12 mouse cellular contexts compared by ENCODE assay signal in the genomic region with DNA sequence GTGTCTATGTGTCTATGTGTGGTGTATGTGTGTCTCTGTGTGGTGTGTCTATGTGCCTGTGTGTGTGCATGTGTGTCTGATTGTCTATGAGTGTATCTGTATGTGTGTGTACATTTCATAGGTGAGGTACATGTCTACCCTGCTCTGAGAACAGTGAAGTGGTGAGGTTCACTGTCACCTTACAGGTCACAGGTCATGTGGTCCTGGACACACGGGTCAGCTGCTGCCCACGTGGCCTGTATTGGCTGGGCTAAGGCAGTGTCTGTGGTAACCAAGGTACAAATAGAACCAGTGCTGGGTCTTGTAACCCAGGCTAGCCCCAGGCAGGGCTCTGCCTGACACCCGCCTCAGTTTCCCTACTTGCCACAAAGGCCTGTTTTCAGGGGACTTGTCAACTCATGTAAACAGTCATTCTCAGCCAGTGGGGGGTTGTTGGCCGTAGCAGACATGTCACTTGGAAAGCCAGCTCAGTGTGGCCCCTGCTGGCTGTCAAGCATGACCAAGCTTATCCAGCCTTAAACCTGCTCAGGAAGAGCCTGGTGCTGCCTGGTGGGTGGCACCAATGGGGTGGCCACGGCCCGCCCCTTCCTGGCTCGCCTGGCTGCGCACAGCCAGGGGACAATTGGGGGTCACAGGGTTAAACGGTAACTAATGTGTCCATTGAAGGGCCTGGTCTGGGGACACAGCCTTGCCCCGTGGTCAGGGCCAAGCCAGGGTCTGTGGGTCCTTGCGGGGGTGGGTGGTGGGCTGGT. TPM values are rescaled to one million over a fixed set of nuclear protein-coding genes. Genes with fewer than 3 reads are reported as not detected.
DNase-seq lines count a peak whose midpoint lies in the region; ATAC-seq lines count a peak whose summit lies in the region.
"Had no signal": no experiment of that assay in that cellular context is flagged by ENCODE, and none has a peak within 500 bp of the region (broad histone marks: within the 10 kb centered on the region; RNA-seq: fewer than 3 reads in every experiment).

No protein-coding gene starts in this region.

- no peaks in the 10 kb centered on the region for H3K27me3 ChIP-seq in hindbrain, embryonic 13.5 days
- peaks cover 4% of the 10 kb centered on the region; the same call in 1 of the 2 replicates for H3K27me3 ChIP-seq in hindbrain, embryonic 12.5 days
- no peaks in the 10 kb centered on the region for H3K27me3 ChIP-seq in embryonic facial prominence, embryonic 13.5 days
- H3K27me3 ChIP-seq in kidney, embryonic 15.5 days = no peaks in the 10 kb centered on the region
- no peaks in the 10 kb centered on the region for H3K27me3 ChIP-seq in liver, embryonic 16.5 days (ENCODE audit: control insufficient read depth, insufficient read depth, low read depth, low read length)
- H3K27me3 ChIP-seq: embryonic facial prominence, embryonic 12.5 days had no signal

- H3K9ac ChIP-seq in hindbrain, embryonic 13.5 days = peak overlapping the region; percentile 0; the same call in 1 of the 2 replicates
- no peak overlapping the region for H3K9ac ChIP-seq in hindbrain, embryonic 12.5 days
- peak overlapping the region; percentile 27; the same call in 1 of the 2 replicates for H3K9ac ChIP-seq in embryonic facial prominence, embryonic 13.5 days
- no peak overlapping the region for H3K9ac ChIP-seq in kidney, embryonic 15.5 days
- no peak overlapping the region; the same call in 1 of the 2 replicates for H3K9ac ChIP-seq in liver, embryonic 16.5 days (ENCODE audit: low read depth, low read length)
- H3K9ac ChIP-seq: embryonic facial prominence, embryonic 12.5 days had no signal

- 30% methylated on average over 11 of the region's 11 CpGs for WGBS in hindbrain, embryonic 13.5 days
- 35% methylated on average over 11 of the region's 11 CpGs for WGBS in hindbrain, embryonic 12.5 days
- 51% methylated on average over 11 of the region's 11 CpGs for WGBS in embryonic facial prominence, embryonic 13.5 days
- WGBS in kidney, embryonic 15.5 days = 53% methylated on average over 11 of the region's 11 CpGs
- WGBS in liver, embryonic 16.5 days (ENCODE audit: insufficient replicate concordance) = 54% methylated on average over 11 of the region's 11 CpGs

- DNase-seq in c-Kit-positive CD71-positive TER-119-positive erythroid progenitor cells, embryonic 14.5 days (ENCODE audit: low spot score) = no peak
- no peak for DNase-seq in left cerebral cortex, adult 8-10 months (ENCODE audit: low spot score in 2 of 2)
- DNase-seq in retina, postnatal 1 day = no peak

- H3K4me2 ChIP-seq in hindbrain, embryonic 13.5 days = no peak overlapping the region
- H3K4me2 ChIP-seq in hindbrain, embryonic 12.5 days (replicated peaks) = no peak overlapping the region
- no peak overlapping the region for H3K4me2 ChIP-seq in embryonic facial prominence, embryonic 13.5 days
- H3K4me2 ChIP-seq in kidney, embryonic 15.5 days = peak overlapping the region; percentile 10; the same call in 1 of the 2 replicates
- peak overlapping the region; percentile 47; the same call in 1 of the 2 replicates for H3K4me2 ChIP-seq in liver, embryonic 16.5 days (ENCODE audit: low read depth, low read length)
- H3K4me2 ChIP-seq: embryonic facial prominence, embryonic 12.5 days had no signal

- no peak overlapping the region for H3K4me3 ChIP-seq in hindbrain, embryonic 13.5 days
- no peak overlapping the region for H3K4me3 ChIP-seq in hindbrain, embryonic 12.5 days
- no peak overlapping the region for H3K4me3 ChIP-seq in embryonic facial prominence, embryonic 13.5 days
- H3K4me3 ChIP-seq in kidney, embryonic 15.5 days (replicated peaks) = no peak overlapping the region
- H3K4me3 ChIP-seq in liver, embryonic 16.5 days (ENCODE audit: low read depth, low read length) = no peak overlapping the region
- H3K4me3 ChIP-seq: embryonic facial prominence, embryonic 12.5 days had no signal

- no peak for ATAC-seq in hindbrain, embryonic 13.5 days (ENCODE audit: low FRiP score)
- no peak for ATAC-seq in hindbrain, embryonic 12.5 days (ENCODE audit: low FRiP score)
- no peak for ATAC-seq in embryonic facial prominence, embryonic 13.5 days (ENCODE audit: insufficient number of reproducible peaks, insufficient read depth, low FRiP score, low TSS enrichment, low read depth)
- peak; percentile 73 for ATAC-seq in kidney, embryonic 15.5 days (replicated peaks; ENCODE audit: low FRiP score)
- peak; percentile 59 for ATAC-seq in liver, embryonic 16.5 days (ENCODE audit: low read depth)
- ATAC-seq: hindbrain, postnatal 0 days had no signal

- no peak overlapping the region for H3K27ac ChIP-seq in hindbrain, embryonic 13.5 days
- no peak overlapping the region for H3K27ac ChIP-seq in hindbrain, embryonic 12.5 days
- H3K27ac ChIP-seq in embryonic facial prominence, embryonic 13.5 days = no peak overlapping the region
- peak overlapping the region; percentile 91 for H3K27ac ChIP-seq in kidney, embryonic 15.5 days
- peak overlapping the region; percentile 83 for H3K27ac ChIP-seq in liver, embryonic 16.5 days (ENCODE audit: low read length)
- H3K27ac ChIP-seq: embryonic facial prominence, embryonic 12.5 days; hindbrain, postnatal 0 days had no signal

- H3K36me3 ChIP-seq in hindbrain, embryonic 13.5 days = peaks cover 30% of the 10 kb centered on the region
- peaks cover 29% of the 10 kb centered on the region for H3K36me3 ChIP-seq in hindbrain, embryonic 12.5 days
- peaks cover 65% of the 10 kb centered on the region for H3K36me3 ChIP-seq in embryonic facial prominence, embryonic 13.5 days
- peaks cover 52% of the 10 kb centered on the region for H3K36me3 ChIP-seq in kidney, embryonic 15.5 days
- H3K36me3 ChIP-seq in liver, embryonic 16.5 days (ENCODE audit: control insufficient read depth, insufficient read depth) = no peaks in the 10 kb centered on the region

- no peaks in the 10 kb centered on the region for H3K9me3 ChIP-seq in hindbrain, embryonic 13.5 days
- no peaks in the 10 kb centered on the region for H3K9me3 ChIP-seq in hindbrain, embryonic 12.5 days (replicated peaks)
- H3K9me3 ChIP-seq in embryonic facial prominence, embryonic 13.5 days = no peaks in the 10 kb centered on the region
- no peaks in the 10 kb centered on the region for H3K9me3 ChIP-seq in kidney, embryonic 15.5 days (replicated peaks)
- no peaks in the 10 kb centered on the region for H3K9me3 ChIP-seq in liver, embryonic 16.5 days (replicated peaks; ENCODE audit: control insufficient read depth, low read length)
- H3K9me3 ChIP-seq: embryonic facial prominence, embryonic 12.5 days; G1E had no signal

- peaks cover 51% of the 10 kb centered on the region for H3K4me1 ChIP-seq in hindbrain, embryonic 13.5 days (replicated peaks)
- H3K4me1 ChIP-seq in hindbrain, embryonic 12.5 days = peaks cover 39% of the 10 kb centered on the region
- H3K4me1 ChIP-seq in embryonic facial prominence, embryonic 13.5 days = peaks cover 53% of the 10 kb centered on the region
- peaks cover 84% of the 10 kb centered on the region for H3K4me1 ChIP-seq in kidney, embryonic 15.5 days
- peaks cover 64% of the 10 kb centered on the region for H3K4me1 ChIP-seq in liver, embryonic 16.5 days (ENCODE audit: control insufficient read depth, low read depth, low read length)

RNA-seq across cellular contexts. Expression of gene Arid3a, which starts 11.1 kb away (rescaled TPM):
- 3.5 and 4.0 TPM in 2 replicates for polyA plus RNA-seq in hindbrain, embryonic 13.5 days (2015; fragmentation: Nextera tagmentation; extraction: Ambion mirVana)
- 4.7 and 5.3 TPM in 2 replicates for polyA plus RNA-seq in hindbrain, embryonic 12.5 days (2016; fragmentation: Nextera tagmentation; extraction: Ambion mirVana)
- polyA plus RNA-seq in embryonic facial prominence, embryonic 13.5 days (2015; fragmentation: Nextera tagmentation; extraction: Ambion mirVana) = 5.3 and 6.9 TPM in 2 replicates
- polyA plus RNA-seq in kidney, embryonic 15.5 days (2015; fragmentation: Nextera tagmentation; extraction: Ambion mirVana) = 7.3 and 7.4 TPM in 2 replicates
- 5.1 and 5.8 TPM in 2 replicates for polyA plus RNA-seq in liver, embryonic 16.5 days (2015; fragmentation: Nextera tagmentation; extraction: Ambion mirVana)
- 1 to 10 TPM; 5.0 to 7.8 (median 7.5) TPM for total RNA-seq in left cerebral cortex, adult 8-10 months (2022)

RNA-seq across cellular contexts. Expression of gene R3hdm4, which starts 16.9 kb away (rescaled TPM):
- polyA plus RNA-seq in hindbrain, embryonic 13.5 days (2015; fragmentation: Nextera tagmentation; extraction: Ambion mirVana) = 243 and 256 TPM in 2 replicates
- polyA plus RNA-seq in hindbrain, embryonic 12.5 days (2016; fragmentation: Nextera tagmentation; extraction: Ambion mirVana) = 173 and 184 TPM in 2 replicates
- 190 and 206 TPM in 2 replicates for polyA plus RNA-seq in embryonic facial prominence, embryonic 13.5 days (2015; fragmentation: Nextera tagmentation; extraction: Ambion mirVana)
- 142 and 155 TPM in 2 replicates for polyA plus RNA-seq in kidney, embryonic 15.5 days (2015; fragmentation: Nextera tagmentation; extraction: Ambion mirVana)
- polyA plus RNA-seq in liver, embryonic 16.5 days (2015; fragmentation: Nextera tagmentation; extraction: Ambion mirVana) = 47.1 and 49.3 TPM in 2 replicates
- 100 to 1,000 TPM; 312 to 357 (median 346) TPM for total RNA-seq in left cerebral cortex, adult 8-10 months (2022)

RNA-seq across cellular contexts. Expression of gene Kiss1r, which starts 21.2 kb away (rescaled TPM):
- 2.1 and 2.3 TPM in 2 replicates for polyA plus RNA-seq in hindbrain, embryonic 13.5 days (2015; fragmentation: Nextera tagmentation; extraction: Ambion mirVana)
- polyA plus RNA-seq in hindbrain, embryonic 12.5 days (2016; fragmentation: Nextera tagmentation; extraction: Ambion mirVana) = 1.2 and 1.6 TPM in 2 replicates
- 0.98 and 1.3 TPM in 2 replicates for polyA plus RNA-seq in embryonic facial prominence, embryonic 13.5 days (2015; fragmentation: Nextera tagmentation; extraction: Ambion mirVana)
- 0.71 and 1.2 TPM in 2 replicates for polyA plus RNA-seq in kidney, embryonic 15.5 days (2015; fragmentation: Nextera tagmentation; extraction: Ambion mirVana)
- 0.18 and 0.20 TPM in 2 replicates for polyA plus RNA-seq in liver, embryonic 16.5 days (2015; fragmentation: Nextera tagmentation; extraction: Ambion mirVana)
- 1 to 10 TPM; 5.8 to 8.3 (median 6.4) TPM for total RNA-seq in left cerebral cortex, adult 8-10 months (2022)

RNA-seq across cellular contexts. Expression of gene Wdr18, which starts 22.0 kb away (rescaled TPM):
- polyA plus RNA-seq in hindbrain, embryonic 13.5 days (2015; fragmentation: Nextera tagmentation; extraction: Ambion mirVana) = 77.4 and 77.9 TPM in 2 replicates
- polyA plus RNA-seq in hindbrain, embryonic 12.5 days (2016; fragmentation: Nextera tagmentation; extraction: Ambion mirVana) = 89.4 and 100 TPM in 2 replicates
- polyA plus RNA-seq in embryonic facial prominence, embryonic 13.5 days (2015; fragmentation: Nextera tagmentation; extraction: Ambion mirVana) = 97.7 and 106 TPM in 2 replicates
- 115 TPM in 2 replicates for polyA plus RNA-seq in kidney, embryonic 15.5 days (2015; fragmentation: Nextera tagmentation; extraction: Ambion mirVana)
- polyA plus RNA-seq in liver, embryonic 16.5 days (2015; fragmentation: Nextera tagmentation; extraction: Ambion mirVana) = 42.2 and 44.7 TPM in 2 replicates
- 10 to 100 TPM; 38.5 to 48.2 (median 44.6) TPM for total RNA-seq in left cerebral cortex, adult 8-10 months (2022)

RNA-seq across cellular contexts. Expression of gene Gm26602, which starts 27.3 kb away (rescaled TPM):
- 20.6 and 22.0 TPM in 2 replicates for polyA plus RNA-seq in hindbrain, embryonic 13.5 days (2015; fragmentation: Nextera tagmentation; extraction: Ambion mirVana)
- 25.5 and 54.9 TPM in 2 replicates for polyA plus RNA-seq in hindbrain, embryonic 12.5 days (2016; fragmentation: Nextera tagmentation; extraction: Ambion mirVana)
- polyA plus RNA-seq in embryonic facial prominence, embryonic 13.5 days (2015; fragmentation: Nextera tagmentation; extraction: Ambion mirVana) = 8.1 and 29.9 TPM in 2 replicates
- 0.96 and 14.1 TPM in 2 replicates for polyA plus RNA-seq in kidney, embryonic 15.5 days (2015; fragmentation: Nextera tagmentation; extraction: Ambion mirVana)
- 2.5 TPM in 1 of 2 replicates, not detected in the other for polyA plus RNA-seq in liver, embryonic 16.5 days (2015; fragmentation: Nextera tagmentation; extraction: Ambion mirVana)
- total RNA-seq in left cerebral cortex, adult 8-10 months (2022) = not detected
- total RNA-seq: G1E; hindbrain, postnatal 0 days had no signal
- polyA plus RNA-seq: spleen, adult 2 months had no signal

Comparison
In these comparisons a context has a peak if more than half of its experiments do, and no peak if none do; other contexts are left out.
1. H3K9ac ChIP-seq: peak in hindbrain, embryonic 13.5 days (single experiment) and embryonic facial prominence, embryonic 13.5 days (single experiment); none in hindbrain, embryonic 12.5 days (single experiment), kidney, embryonic 15.5 days (single experiment) and liver, embryonic 16.5 days (single experiment).
2. ATAC-seq: peak in kidney, embryonic 15.5 days (single experiment) and liver, embryonic 16.5 days (single experiment); none in hindbrain, embryonic 13.5 days (single experiment), hindbrain, embryonic 12.5 days (single experiment) and embryonic facial prominence, embryonic 13.5 days (single experiment).
3. H3K27ac ChIP-seq: peak in kidney, embryonic 15.5 days (single experiment) and liver, embryonic 16.5 days (single experiment); none in hindbrain, embryonic 13.5 days (single experiment), hindbrain, embryonic 12.5 days (single experiment) and embryonic facial prominence, embryonic 13.5 days (single experiment).
4. H3K4me2 ChIP-seq: peak in kidney, embryonic 15.5 days (single experiment) and liver, embryonic 16.5 days (single experiment); none in hindbrain, embryonic 13.5 days (single experiment), hindbrain, embryonic 12.5 days (single experiment) and embryonic facial prominence, embryonic 13.5 days (single experiment).